Mouse (Mus musculus): ENCODE results near the gene Ubr2. TPM values are rescaled to one million over a fixed set of nuclear protein-coding genes. Genes with fewer than 3 reads are reported as not detected.

Gene Ubr2
- total RNA-seq, 2 experiments from 2014 or later, result 71.2 to 83.7 TPM

DNA sequence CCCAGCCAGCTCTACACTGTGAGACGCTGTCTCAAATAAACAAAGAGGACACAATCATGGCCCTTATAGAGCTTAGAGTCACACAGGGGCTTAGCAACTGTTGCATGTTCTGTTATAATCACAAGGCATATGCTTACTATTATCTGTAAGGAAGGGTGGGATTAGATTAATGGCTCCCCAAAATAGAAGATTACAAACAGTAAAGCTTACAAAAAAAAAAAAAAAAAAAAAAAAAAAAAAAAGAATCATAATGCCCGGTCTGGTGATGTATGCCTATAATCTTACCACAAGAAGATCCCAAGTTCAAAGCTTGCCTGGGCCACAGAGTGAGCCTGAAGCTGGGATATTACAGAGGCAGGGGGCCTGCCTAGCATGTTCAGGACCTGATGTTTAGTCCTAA lies 130.0 kb downstream of the Ubr2 start:
- DNase-seq, result no peak

DNA sequence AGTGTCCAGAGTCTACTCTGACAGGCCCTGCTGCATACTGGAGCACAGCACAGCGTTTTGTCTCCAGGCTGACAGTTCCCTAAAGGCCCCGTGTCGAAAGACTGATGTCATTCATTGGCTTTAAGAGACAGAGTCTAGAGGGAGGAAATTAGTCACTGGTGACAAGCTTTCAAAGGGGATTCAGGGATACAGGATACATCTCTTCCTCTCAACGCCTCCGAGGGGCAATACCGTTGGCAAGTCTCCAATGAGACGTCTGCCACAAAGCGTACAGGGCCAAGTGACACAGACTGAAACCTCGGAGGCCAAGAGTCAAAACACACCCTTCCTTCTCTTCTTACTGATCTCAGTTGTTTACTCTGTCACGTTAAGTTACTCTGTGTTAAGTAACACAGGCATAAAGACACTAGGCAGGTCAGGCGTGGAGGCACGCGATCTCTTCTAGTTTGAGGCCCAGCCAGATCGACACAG lies 130.5 kb downstream of the Ubr2 start:
- DNase-seq, result peak; percentile 35 to 46

Other genes starting within 250 kb of the Ubr2 start
- not detected for gene Ptcra, start 246.8 kb downstream of the Ubr2 start, total RNA-seq (2021)
- gene 2310039H08Rik, start 237.9 kb downstream of the Ubr2 start, total RNA-seq (2021), result 10 to 100 TPM; 54.1 to 96.1 TPM
- 10 to 100 TPM; 89.0 to 97.3 TPM for gene Rpl7l1, start 227.9 kb downstream of the Ubr2 start, total RNA-seq (2021)
- gene Bicral, start 152.1 kb downstream of the Ubr2 start, total RNA-seq (2021), result 10 to 100 TPM; 23.0 to 24.3 TPM
- 10 to 100 TPM; 20.9 to 21.9 TPM for gene Tbcc, start 119.9 kb downstream of the Ubr2 start, total RNA-seq (2021)
- gene Prph2, start 100.1 kb downstream of the Ubr2 start, total RNA-seq (2021), result not detected